Mouse (Mus musculus) adrenal gland, adult 2 months (tissue): ENCODE measurements around the gene Sdc3. TPM values are rescaled to one million over a fixed set of nuclear protein-coding genes. Genes with fewer than 3 reads are reported as not detected.

Experiments used
- DNase-seq: peaks from one replicate; pipeline ENCODE4 v3.0.0; 2021
- polyA plus RNA-seq: library from polyadenylated mRNA; depleted of rRNA; stranded (reverse); fragments of >200 nt; gene quantifications from 2 replicates; pipeline ENCODE4 v1.2.3, GENCODE M21; 2012
- total RNA-seq, 2 experiments: library from RNA; stranded (reverse); gene quantifications; 2 replicates each; pipeline ENCODE4 v1.2.3; 2021

Gene Sdc3
- total and polyA plus RNA-seq, 3 experiments, result 324 to 1,082 (median 579) TPM

GRCm38 (mm10) chr4:130794771-130795170 is 2.4 kb downstream of the Sdc3 start:
- DNase-seq, result peak; percentile 75

- peak; percentile 61 for DNase-seq
Measured at GRCm38 (mm10) chr4:130795970-130796369, 3.6 kb downstream of the Sdc3 start.

GRCm38 (mm10) chr4:130797201-130798051 is 5.1 kb downstream of the Sdc3 start:
- peak; percentile 92 for DNase-seq

- peak; percentile 44 for DNase-seq
Measured at GRCm38 (mm10) chr4:130798416-130798815, 6.1 kb downstream of the Sdc3 start.

- DNase-seq, result peak; percentile 81
Measured at GRCm38 (mm10) chr4:130799118-130799517, 6.8 kb downstream of the Sdc3 start.

GRCm38 (mm10) chr4:130799582-130799981 is 7.2 kb downstream of the Sdc3 start:
- DNase-seq, result peak; percentile 67

GRCm38 (mm10) chr4:130800147-130800546 is 7.8 kb downstream of the Sdc3 start:
- DNase-seq, result peak; percentile 51

GRCm38 (mm10) chr4:130801198-130801597 is 8.9 kb downstream of the Sdc3 start:
- peak; percentile 89 for DNase-seq

GRCm38 (mm10) chr4:130801624-130802329 is 9.4 kb downstream of the Sdc3 start:
- peak; percentile 38 for DNase-seq

GRCm38 (mm10) chr4:130803591-130803990 is 11.3 kb downstream of the Sdc3 start:
- no peak for DNase-seq

- DNase-seq, result no peak
Measured at GRCm38 (mm10) chr4:130804292-130804691, 12.0 kb downstream of the Sdc3 start.

GRCm38 (mm10) chr4:130804771-130805361 is 12.5 kb downstream of the Sdc3 start:
- DNase-seq, result peak; percentile 73

- peak; percentile 42 for DNase-seq
Measured at GRCm38 (mm10) chr4:130805746-130806145, 13.4 kb downstream of the Sdc3 start.

- no peak for DNase-seq
Measured at GRCm38 (mm10) chr4:130806746-130807145, 14.4 kb downstream of the Sdc3 start.

GRCm38 (mm10) chr4:130809784-130810183 is 17.4 kb downstream of the Sdc3 start:
- DNase-seq, result no peak

- no peak for DNase-seq
Measured at GRCm38 (mm10) chr4:130810845-130811244, 18.5 kb downstream of the Sdc3 start.

GRCm38 (mm10) chr4:130811385-130811784 is 19.0 kb downstream of the Sdc3 start:
- no peak for DNase-seq

- no peak for DNase-seq
Measured at GRCm38 (mm10) chr4:130813958-130814357, 21.6 kb downstream of the Sdc3 start.

- no peak for DNase-seq
Measured at GRCm38 (mm10) chr4:130814742-130815330, 22.5 kb downstream of the Sdc3 start.

- DNase-seq, result no peak
Measured at GRCm38 (mm10) chr4:130815860-130816259, 23.5 kb downstream of the Sdc3 start.

GRCm38 (mm10) chr4:130819806-130820205 is 27.5 kb downstream of the Sdc3 start:
- DNase-seq, result no peak

- no peak for DNase-seq
Measured at GRCm38 (mm10) chr4:130820594-130821255, 28.4 kb downstream of the Sdc3 start.
